Mouse (Mus musculus) stomach, postnatal 0 days (tissue): ENCODE measurements around the gene Gm10283.

Experiments used
- CTCF ChIP-seq: IDR thresholded peaks from 2 replicates; pipeline ENCODE4 v1.5.1; 2016; ENCODE audit warnings: antibody characterized with exemption, low read depth, mild to moderate bottlenecking, moderate library complexity
- EP300 ChIP-seq: optimal IDR thresholded peaks from 2 replicates; pipeline ENCODE3; 2016; ENCODE audit warnings: antibody characterized with exemption

DNA sequence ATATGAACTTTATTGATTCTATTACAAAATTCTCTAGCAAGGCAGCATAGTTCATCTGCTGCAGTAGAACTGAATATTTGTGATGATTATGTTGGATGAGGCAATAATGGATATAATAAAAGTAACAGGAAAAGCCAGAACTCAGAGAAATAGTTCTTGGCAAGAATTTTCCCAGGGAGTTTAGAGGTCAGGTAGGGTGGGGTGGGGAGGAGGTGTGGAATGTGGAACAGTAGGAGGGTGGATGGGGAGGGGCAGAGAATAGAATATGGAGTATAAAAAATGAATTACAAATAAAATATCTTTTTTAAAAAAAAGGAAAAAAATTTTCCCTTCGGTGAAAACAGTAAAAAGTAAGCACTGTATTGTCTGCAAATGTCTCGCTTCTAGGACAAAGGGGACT, 11.1 kb downstream of the Gm10283 start:
- TF ChIP-seq CTCF: no peak
- no peak for TF ChIP-seq EP300
